Mouse (Mus musculus): ENCODE results near the gene Samd9l. TPM values are rescaled to one million over a fixed set of nuclear protein-coding genes. Genes with fewer than 3 reads are reported as not detected.

Gene Samd9l
- polyA plus RNA-seq, 1 experiment from 2014 or later, result 0.74 TPM

Other genes starting within 250 kb of the Samd9l start
- gene Hepacam2, start 98.7 kb upstream of the Samd9l start, polyA plus RNA-seq (2014; fragmentation: Nextera tagmentation; extraction: Ambion mirVana), result 0.53 and 0.84 TPM in 2 replicates
- 38.5 and 40.2 TPM in 2 replicates for gene Vps50, start 98.8 kb upstream of the Samd9l start, polyA plus RNA-seq (2014; fragmentation: Nextera tagmentation; extraction: Ambion mirVana)